Mouse (Mus musculus): ENCODE measurements around the gene Nupl1.

The Nupl1 gene

GRCm38 (mm10) chr14:60238551-60238950, 12.7 kb downstream of the Nupl1 start:
- DNase-seq (ENCODE audit: low spot score in 2 of 2) = peak in 1 of 2 experiments; percentile 16

GRCm38 (mm10) chr14:60219886-60220285, 31.3 kb downstream of the Nupl1 start:
- no peak for DNase-seq (ENCODE audit: low spot score in 2 of 2)

GRCm38 (mm10) chr14:60217616-60218015, 33.6 kb downstream of the Nupl1 start:
- DNase-seq (ENCODE audit: low spot score in 2 of 2) = no peak

GRCm38 (mm10) chr14:60216125-60216524, 35.1 kb downstream of the Nupl1 start:
- no peak for DNase-seq (ENCODE audit: low spot score in 2 of 2)

- DNase-seq (ENCODE audit: low spot score in 2 of 2) = no peak
Observed at GRCm38 (mm10) chr14:60215000-60215399, 36.2 kb downstream of the Nupl1 start.

- no peak for DNase-seq (ENCODE audit: low spot score in 2 of 2)
Observed at GRCm38 (mm10) chr14:60214040-60214439, 37.2 kb downstream of the Nupl1 start.

GRCm38 (mm10) chr14:60209166-60209565, 42.1 kb downstream of the Nupl1 start:
- no peak for DNase-seq (ENCODE audit: low spot score in 2 of 2)

GRCm38 (mm10) chr14:60204993-60205392, 46.2 kb downstream of the Nupl1 start:
- DNase-seq (ENCODE audit: low spot score in 2 of 2) = no peak

GRCm38 (mm10) chr14:60196884-60197283, 54.3 kb downstream of the Nupl1 start, which contains the start of gene Atp8a2:
Gene Atp8a2, minus strand, starts transcription at chr14:60197179.
- peak in 1 of 2 experiments; percentile 2 for DNase-seq (ENCODE audit: low spot score in 2 of 2)

- no peak for DNase-seq (ENCODE audit: low spot score in 2 of 2)
Observed at GRCm38 (mm10) chr14:60195999-60196398, 55.2 kb downstream of the Nupl1 start.

GRCm38 (mm10) chr14:60194606-60195005, 56.6 kb downstream of the Nupl1 start:
- no peak for DNase-seq (ENCODE audit: low spot score in 2 of 2)

- DNase-seq (ENCODE audit: low spot score in 2 of 2) = peak; percentile 13 to 17
Observed at GRCm38 (mm10) chr14:60189771-60190170, 61.5 kb downstream of the Nupl1 start.

- no peak for DNase-seq (ENCODE audit: low spot score in 2 of 2)
Observed at GRCm38 (mm10) chr14:60188201-60188825, 62.9 kb downstream of the Nupl1 start.

- DNase-seq (ENCODE audit: low spot score in 2 of 2) = no peak
Observed at GRCm38 (mm10) chr14:60181306-60181705, 69.9 kb downstream of the Nupl1 start.

GRCm38 (mm10) chr14:60178571-60178955, 72.7 kb downstream of the Nupl1 start:
- no peak for DNase-seq (ENCODE audit: low spot score in 2 of 2)

- no peak for DNase-seq (ENCODE audit: low spot score in 2 of 2)
Observed at GRCm38 (mm10) chr14:60177614-60178570, 73.3 kb downstream of the Nupl1 start.

GRCm38 (mm10) chr14:60176891-60177613, 74.2 kb downstream of the Nupl1 start:
- no peak for DNase-seq (ENCODE audit: low spot score in 2 of 2)

GRCm38 (mm10) chr14:60176469-60176890, 74.8 kb downstream of the Nupl1 start:
- DNase-seq (ENCODE audit: low spot score in 2 of 2) = no peak

- peak in 1 of 2 experiments; percentile 15 for DNase-seq (ENCODE audit: low spot score in 2 of 2)
Observed at GRCm38 (mm10) chr14:60172286-60173055, 78.8 kb downstream of the Nupl1 start.

GRCm38 (mm10) chr14:60170845-60171610, 80.2 kb downstream of the Nupl1 start:
- no peak for DNase-seq (ENCODE audit: low spot score in 2 of 2)

- DNase-seq (ENCODE audit: low spot score in 2 of 2) = no peak
Observed at GRCm38 (mm10) chr14:60163367-60163766, 87.9 kb downstream of the Nupl1 start.
